Mouse (Mus musculus) brain, adult 2 months (tissue): Measurements from ENCODE around the gene Bend6.

Experiments
- DNase-seq: peaks from one replicate; pipeline ENCODE4 v3.0.0; 2011; ENCODE audit warnings: low read depth, low spot score

Gene Bend6

DNA sequence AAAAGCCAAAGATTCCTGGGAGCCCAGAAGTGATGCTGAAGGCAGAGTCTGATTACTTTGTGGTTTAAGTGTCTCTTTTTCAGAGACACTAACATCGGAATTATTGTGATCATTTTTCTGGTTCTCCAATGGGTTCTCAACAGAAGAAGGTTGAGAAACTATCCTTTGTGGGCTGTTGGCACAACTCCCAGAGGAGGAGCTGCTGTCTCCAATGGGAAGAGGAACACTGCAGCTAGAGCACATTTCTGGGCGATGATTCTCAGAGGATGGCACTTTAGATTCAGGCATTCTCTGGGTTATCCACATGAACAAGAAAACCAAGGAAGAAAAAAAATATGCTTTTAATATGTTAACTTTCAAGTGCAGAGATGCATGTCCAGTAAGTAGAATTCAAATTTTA lies 104.3 kb downstream of the Bend6 start:
- DNase-seq, result peak; percentile 71
